Mouse (Mus musculus): ENCODE results near the gene Erbb2. TPM values are rescaled to one million over a fixed set of nuclear protein-coding genes. Genes with fewer than 3 reads are reported as not detected.

Gene Erbb2
- polyA plus RNA-seq, 1 experiment from 2014 or later, result 39.4 TPM

DNA sequence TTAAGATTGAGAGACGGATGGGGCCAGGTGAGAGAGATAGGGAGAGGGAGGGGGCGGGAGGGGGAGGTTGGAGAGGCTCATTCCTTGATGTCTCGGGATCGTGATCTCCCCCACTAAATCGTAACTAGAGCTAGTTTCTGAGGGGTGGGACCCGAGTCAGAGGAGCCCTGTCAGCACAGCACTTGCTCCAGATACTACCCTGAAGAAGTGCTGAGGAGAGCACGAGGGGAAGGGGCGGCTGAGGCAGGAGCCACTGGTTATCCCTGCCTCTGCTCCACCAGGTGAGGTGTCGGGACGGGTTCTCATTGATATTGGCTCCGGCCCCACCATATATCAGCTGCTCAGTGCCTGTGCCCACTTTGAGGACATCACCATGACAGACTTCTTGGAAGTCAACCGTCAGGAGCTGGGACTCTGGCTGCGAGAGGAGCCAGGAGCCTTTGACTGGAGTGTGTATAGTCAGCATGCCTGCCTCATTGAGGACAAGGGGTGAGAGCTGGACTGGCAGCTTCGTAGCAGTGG lies 25.2 kb upstream of the Erbb2 start:
- H3K27me3 ChIP-seq, result peaks cover 54% of the 10 kb centered on the region
- no peak for ATAC-seq (ENCODE audit: borderline replicate concordance, extremely low read depth, low FRiP score, low TSS enrichment)
- H3K36me3 ChIP-seq, result no peaks in the 10 kb centered on the region
- H3K9me3 ChIP-seq, result no peaks in the 10 kb centered on the region
- H3K4me2 ChIP-seq, result no peak overlapping the region
- H3K27ac ChIP-seq, result no peak overlapping the region
- no peak overlapping the region for H3K4me3 ChIP-seq
- 33% methylated on average over 14 of the region's 14 CpGs for WGBS
- H3K4me1 ChIP-seq, result peaks cover 36% of the 10 kb centered on the region
- no peak overlapping the region for H3K9ac ChIP-seq

GRCm38 (mm10) chr11:98388282-98388681 lies 24.0 kb upstream of the Erbb2 start:
- H3K9me3 ChIP-seq, result no peaks in the 10 kb centered on the region
- H3K36me3 ChIP-seq, result no peaks in the 10 kb centered on the region
- H3K27ac ChIP-seq, result no peak overlapping the region
- H3K9ac ChIP-seq, result no peak overlapping the region
- H3K4me3 ChIP-seq, result no peak overlapping the region
- WGBS, result 59% methylated on average over 10 of the region's 10 CpGs
- peaks cover 54% of the 10 kb centered on the region for H3K27me3 ChIP-seq
- no peak for ATAC-seq (ENCODE audit: borderline replicate concordance, extremely low read depth, low FRiP score, low TSS enrichment)
- H3K4me2 ChIP-seq, result no peak overlapping the region
- H3K4me1 ChIP-seq, result peaks cover 48% of the 10 kb centered on the region

GRCm38 (mm10) chr11:98389221-98389780 lies 23.0 kb upstream of the Erbb2 start:
- ATAC-seq (ENCODE audit: borderline replicate concordance, extremely low read depth, low FRiP score, low TSS enrichment), result no peak
- no peaks in the 10 kb centered on the region for H3K9me3 ChIP-seq
- H3K27me3 ChIP-seq, result peaks cover 53% of the 10 kb centered on the region
- no peak overlapping the region for H3K4me2 ChIP-seq
- H3K4me1 ChIP-seq, result peaks cover 58% of the 10 kb centered on the region
- 20% methylated on average over 9 of the region's 9 CpGs for WGBS
- no peak overlapping the region for H3K9ac ChIP-seq
- no peak overlapping the region for H3K4me3 ChIP-seq
- no peaks in the 10 kb centered on the region for H3K36me3 ChIP-seq
- no peak overlapping the region for H3K27ac ChIP-seq

GRCm38 (mm10) chr11:98390141-98390540 lies 22.1 kb upstream of the Erbb2 start:
- H3K27ac ChIP-seq, result no peak overlapping the region
- no peak overlapping the region for H3K4me2 ChIP-seq
- peaks cover 66% of the 10 kb centered on the region for H3K4me1 ChIP-seq
- peaks cover 45% of the 10 kb centered on the region for H3K27me3 ChIP-seq
- no peak overlapping the region for H3K9ac ChIP-seq
- 72% methylated on average over 12 of the region's 12 CpGs for whole genome bisulfite sequencing
- H3K9me3 ChIP-seq, result no peaks in the 10 kb centered on the region
- H3K4me3 ChIP-seq, result no peak overlapping the region
- no peaks in the 10 kb centered on the region for H3K36me3 ChIP-seq
- ATAC-seq (ENCODE audit: borderline replicate concordance, extremely low read depth, low FRiP score, low TSS enrichment), result no peak

DNA sequence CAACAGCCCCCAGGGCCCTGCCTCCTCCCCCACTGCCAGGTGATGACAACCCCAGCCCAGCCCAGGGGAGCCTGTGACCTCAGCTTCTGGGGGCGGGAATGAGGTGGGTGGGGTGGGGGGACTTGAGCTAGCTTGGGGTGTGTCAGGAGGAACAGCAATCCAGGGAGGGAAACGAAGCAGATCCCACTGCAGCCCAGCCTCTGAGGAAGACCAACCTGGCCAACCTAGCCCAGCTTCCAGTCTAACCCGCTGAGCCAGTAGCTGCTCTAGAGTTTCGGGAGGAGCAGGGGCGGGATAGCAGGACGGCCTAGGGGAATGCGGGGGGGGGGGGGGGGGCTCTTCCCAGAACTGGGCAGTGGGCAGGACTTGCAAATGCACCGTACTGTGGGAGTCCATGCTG lies 20.2 kb upstream of the Erbb2 start:
- WGBS, result 10% methylated on average over 7 of the region's 8 CpGs
- H3K27me3 ChIP-seq, result peaks cover 26% of the 10 kb centered on the region
- no peak overlapping the region for H3K4me2 ChIP-seq
- H3K9me3 ChIP-seq, result no peaks in the 10 kb centered on the region
- peak overlapping the region; percentile 78 for H3K27ac ChIP-seq
- H3K9ac ChIP-seq, result no peak overlapping the region
- no peak overlapping the region for H3K4me3 ChIP-seq
- H3K36me3 ChIP-seq, result no peaks in the 10 kb centered on the region
- ATAC-seq (ENCODE audit: borderline replicate concordance, extremely low read depth, low FRiP score, low TSS enrichment), result no peak
- peaks cover 63% of the 10 kb centered on the region for H3K4me1 ChIP-seq

- Histone ChIP-seq H3K36me3 (no peaks in the 10 kb centered on the region), H3K4me2 (no peak overlapping the region), H3K27me3 (peaks cover 20% of the 10 kb centered on the region), H3K9me3 (no peaks in the 10 kb centered on the region), H3K9ac (no peak overlapping the region), H3K4me1 (peaks cover 58% of the 10 kb centered on the region), H3K4me3 (no peak overlapping the region), H3K27ac (peak overlapping the region; percentile 78)
- ATAC-seq (ENCODE audit: borderline replicate concordance, extremely low read depth, low FRiP score, low TSS enrichment), result 0 out of 2 replicates have a peak, but pooled peaks have one; percentile 9
- 41% methylated on average over 4 of the region's 4 CpGs for WGBS
These were observed 19.6 kb upstream of the Erbb2 start for GRCm38 (mm10) chr11:98392645-98393044.

GRCm38 (mm10) chr11:98393317-98393716 lies 19.0 kb upstream of the Erbb2 start:
- Histone ChIP-seq H3K27me3 (peaks cover 13% of the 10 kb centered on the region; the same call in 1 of the 2 replicates), H3K9ac (no peak overlapping the region), H3K4me1 (peaks cover 51% of the 10 kb centered on the region)

DNA sequence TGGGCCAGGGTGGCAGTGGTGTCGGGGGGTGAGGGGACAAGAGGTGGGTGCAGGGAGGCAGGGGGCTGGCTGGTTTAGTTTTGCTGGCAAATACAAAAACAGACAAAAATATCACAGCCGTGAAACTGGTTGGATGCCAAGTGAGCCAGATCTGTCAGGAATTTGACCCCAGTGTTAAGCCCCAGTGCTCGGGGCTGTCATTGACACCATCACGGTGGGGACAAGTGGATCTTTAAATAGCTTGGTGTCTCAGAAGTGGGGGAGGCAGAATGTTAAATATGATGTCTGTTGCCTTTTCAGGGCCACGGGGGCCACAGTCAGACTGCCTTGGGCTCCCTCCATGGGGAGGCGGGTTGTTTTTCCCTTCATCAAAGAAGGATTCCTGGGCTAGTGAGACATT lies 18.0 kb upstream of the Erbb2 start:
- no peaks in the 10 kb centered on the region for H3K36me3 ChIP-seq
- peaks cover 42% of the 10 kb centered on the region for H3K4me1 ChIP-seq
- 0 out of 2 replicates have a peak, but pooled peaks cover 4% of the 10 kb centered on the region for H3K27me3 ChIP-seq
- 20% methylated on average over 6 of the region's 6 CpGs for WGBS
- ATAC-seq (ENCODE audit: borderline replicate concordance, extremely low read depth, low FRiP score, low TSS enrichment), result no peak
- no peak overlapping the region for H3K9ac ChIP-seq
- H3K4me3 ChIP-seq, result no peak overlapping the region
- H3K9me3 ChIP-seq, result no peaks in the 10 kb centered on the region
- H3K27ac ChIP-seq, result peak overlapping the region; percentile 81
- H3K4me2 ChIP-seq, result no peak overlapping the region; the same call in 1 of the 2 replicates

More at GRCm38 (mm10) chr11:98393317-98393716, 19.0 kb upstream of the Erbb2 start:
- H3K4me3 ChIP-seq, result no peak overlapping the region
- H3K4me2 ChIP-seq, result no peak overlapping the region
- 43% methylated on average over 6 of the region's 6 CpGs for WGBS
- no peaks in the 10 kb centered on the region for H3K9me3 ChIP-seq
- peak; percentile 55 for ATAC-seq (ENCODE audit: borderline replicate concordance, extremely low read depth, low FRiP score, low TSS enrichment)
- H3K27ac ChIP-seq, result peak overlapping the region; percentile 78
- no peaks in the 10 kb centered on the region for H3K36me3 ChIP-seq

DNA sequence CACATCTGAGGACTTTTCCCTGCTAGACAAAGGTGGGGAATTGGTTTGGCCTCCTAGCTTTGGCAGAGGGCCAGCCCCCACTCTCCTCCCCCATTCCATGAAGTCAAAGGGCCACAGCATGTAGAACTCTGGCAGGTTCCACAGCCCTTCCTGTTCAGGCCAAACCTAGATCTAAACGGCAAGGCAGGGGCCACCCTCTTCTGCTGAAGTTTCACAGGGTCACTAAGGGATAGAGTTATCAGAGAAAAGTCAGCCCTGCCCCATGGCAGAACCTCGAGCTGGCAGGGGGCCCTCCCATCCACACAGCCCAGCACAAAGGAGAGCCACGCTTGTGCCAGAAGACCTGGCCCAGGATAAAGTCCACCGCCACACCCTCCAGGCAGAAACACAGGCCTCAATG lies 17.2 kb upstream of the Erbb2 start:
- Histone ChIP-seq H3K27me3 (0 out of 2 replicates have a peak, but pooled peaks cover 4% of the 10 kb centered on the region), H3K36me3 (no peaks in the 10 kb centered on the region), H3K4me3 (no peak overlapping the region), H3K9me3 (no peaks in the 10 kb centered on the region), H3K9ac (0 out of 2 replicates have a peak overlapping the region, but pooled peaks have one; percentile 4), H3K4me2 (no peak overlapping the region), H3K4me1 (peaks cover 46% of the 10 kb centered on the region), H3K27ac (peak overlapping the region; percentile 81)
- ATAC-seq (ENCODE audit: borderline replicate concordance, extremely low read depth, low FRiP score, low TSS enrichment), result no peak
- 36% methylated on average over 4 of the region's 4 CpGs for WGBS

DNA sequence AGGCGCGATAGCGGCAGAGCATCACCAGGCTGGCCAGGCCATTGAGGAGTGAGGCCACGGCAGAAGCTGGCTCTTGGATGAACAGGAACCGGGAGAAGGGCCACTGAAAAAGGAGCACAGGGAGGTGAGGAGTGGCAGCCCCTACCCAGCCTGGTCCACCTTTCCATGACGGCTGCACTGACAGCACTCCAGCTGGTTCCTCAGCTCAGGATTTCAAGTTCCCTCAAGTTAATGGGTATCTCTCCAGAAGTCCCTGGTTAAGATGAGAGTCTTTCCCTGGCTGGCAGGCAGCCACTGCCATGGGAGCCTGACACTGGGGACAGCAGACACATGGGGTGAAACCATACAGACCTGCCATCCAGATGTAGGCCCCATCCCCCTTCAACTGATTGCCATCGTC lies 14.3 kb upstream of the Erbb2 start:
- no peak for ATAC-seq (ENCODE audit: borderline replicate concordance, extremely low read depth, low FRiP score, low TSS enrichment)
- H3K4me1 ChIP-seq, result peaks cover 37% of the 10 kb centered on the region
- WGBS, result 86% methylated on average over 7 of the region's 7 CpGs

GRCm38 (mm10) chr11:98400161-98400726 lies 12.0 kb upstream of the Erbb2 start, which contains the start of gene Pgap3:
TSS of gene Pgap3 (minus strand) at chr11:98400490.
- peak within 1 kb of the TSS; percentile 68 for H3K9ac ChIP-seq
- H3K4me2 ChIP-seq, result peak within 1 kb of the TSS; percentile 66
- ATAC-seq (ENCODE audit: borderline replicate concordance, extremely low read depth, low FRiP score, low TSS enrichment), result peak; percentile 87
- H3K27ac ChIP-seq, result peak within 1 kb of the TSS; percentile 99
- peaks cover 14% of the 10 kb centered on the region for H3K4me1 ChIP-seq
- WGBS, result 2% methylated on average over 40 of the region's 40 CpGs
- no peaks in the 10 kb centered on the region for H3K27me3 ChIP-seq
- no peaks in the 10 kb centered on the region for H3K36me3 ChIP-seq
- peak within 1 kb of the TSS; percentile 84 for H3K4me3 ChIP-seq
- no peaks in the 10 kb centered on the region for H3K9me3 ChIP-seq

More for the DNA sequence above, 14.3 kb upstream of the Erbb2 start:
- Histone ChIP-seq H3K9me3 (no peaks in the 10 kb centered on the region), H3K27ac (no peak overlapping the region), H3K9ac (no peak overlapping the region), H3K27me3 (no peaks in the 10 kb centered on the region), H3K4me2 (no peak overlapping the region), H3K4me3 (no peak overlapping the region), H3K36me3 (no peaks in the 10 kb centered on the region)

DNA sequence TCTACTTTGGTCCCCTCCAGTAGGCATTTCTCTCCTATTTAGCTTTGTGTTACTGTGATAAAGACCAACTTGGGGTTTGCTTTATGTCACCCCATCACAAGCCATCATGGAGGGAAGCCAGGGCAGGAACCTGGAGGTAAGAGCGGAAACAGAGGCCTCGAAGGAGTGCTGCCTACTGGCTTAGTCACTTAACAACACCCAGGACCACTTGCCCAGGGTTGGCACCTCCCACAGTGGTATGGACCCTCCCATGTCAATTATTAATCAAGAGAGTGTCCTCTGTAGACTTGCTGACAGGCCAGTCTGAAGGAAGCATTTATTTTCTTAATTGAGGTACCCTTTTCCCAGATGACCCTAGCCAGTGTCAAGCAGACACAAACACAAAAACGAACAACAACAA lies 11.5 kb upstream of the Erbb2 start:
- Histone ChIP-seq H3K27me3 (no peaks in the 10 kb centered on the region), H3K27ac (peak overlapping the region; percentile 99), H3K4me3 (peak overlapping the region; percentile 84), H3K4me1 (peaks cover 12% of the 10 kb centered on the region), H3K4me2 (peak overlapping the region; percentile 66), H3K36me3 (no peaks in the 10 kb centered on the region), H3K9me3 (no peaks in the 10 kb centered on the region), H3K9ac (peak overlapping the region; percentile 68; the same call in 1 of the 2 replicates)
- no peak for ATAC-seq (ENCODE audit: borderline replicate concordance, extremely low read depth, low FRiP score, low TSS enrichment)
- WGBS, result 41% methylated on average over 3 of the region's 3 CpGs
